Mouse (Mus musculus) monocyte, adult 5-6 weeks (primary cell): ENCODE data around the gene Gm10354. TPM values are rescaled to one million over a fixed set of nuclear protein-coding genes. Genes with fewer than 3 reads are reported as not detected.
"Not testable (repeated sequence)": the region's sequence is repeated elsewhere in the genome, so short reads cannot be mapped to it uniquely, and the experiment has no call there.

Experiments
- ATAC-seq: fragments of 153-309, 156-312 bp; replicated peaks from 2 replicates; pipeline ENCODE4 v1.8.0; 2017; ENCODE audit warnings: mild to moderate bottlenecking; ENCODE audit not compliant: low TSS enrichment, insufficient number of reproducible peaks, severe bottlenecking, poor library complexity, low FRiP score
- total RNA-seq: library from RNA; stranded (forward); fragments of 200-1000, 200-491, 200-594 nt; gene quantifications from 3 replicates; pipeline ENCODE4 v1.2.3, GENCODE M21; 2017

The Gm10354 gene
- total RNA-seq, 1 experiment from 2014 or later, result not detected

GRCm38 (mm10) chr5:14963821-14964220 is 14.9 kb downstream of the Gm10354 start:
- ATAC-seq, result not testable (repeated sequence)

DNA sequence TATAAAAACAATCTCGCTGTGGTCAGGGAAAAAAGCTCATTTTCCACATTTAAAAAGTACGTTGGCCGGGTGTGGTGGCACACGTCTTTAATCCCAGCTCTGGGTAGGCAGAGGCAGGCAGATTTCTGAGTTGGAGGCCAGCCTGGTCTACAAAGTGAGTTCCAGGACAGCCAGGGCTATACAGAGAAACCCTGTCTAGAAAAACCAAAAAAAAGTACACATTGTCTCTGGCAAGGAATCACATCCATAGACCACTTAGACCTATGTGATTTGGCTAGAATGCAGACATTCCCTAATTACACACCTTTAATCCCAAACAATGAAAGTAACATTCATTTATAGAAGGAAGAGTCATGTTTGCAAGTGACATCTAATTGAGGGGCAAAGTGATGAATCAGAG is 17.2 kb downstream of the Gm10354 start:
- not testable (repeated sequence) for ATAC-seq

- not testable (repeated sequence) for ATAC-seq
These were observed 22.6 kb downstream of the Gm10354 start for GRCm38 (mm10) chr5:14955928-14956706.

DNA sequence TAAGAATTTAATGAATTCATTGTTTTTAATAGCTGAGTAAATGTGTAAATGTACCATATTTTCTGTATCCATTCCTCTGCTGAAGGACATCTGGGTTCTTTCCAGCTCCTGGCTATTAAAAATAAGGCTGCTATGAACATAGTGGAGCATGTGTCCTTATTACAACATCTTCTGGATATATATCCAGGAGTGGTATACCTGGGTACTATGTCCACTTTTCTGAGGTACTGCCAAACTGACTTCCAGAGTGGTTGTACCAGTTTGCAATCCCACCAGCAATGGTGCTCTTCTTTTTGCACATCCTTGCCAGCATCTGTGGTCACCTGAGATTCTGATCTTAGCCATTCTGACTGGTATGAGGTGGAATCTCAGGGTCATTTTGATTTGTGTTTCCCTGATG is 25.1 kb downstream of the Gm10354 start:
- ATAC-seq, result not testable (repeated sequence)

DNA sequence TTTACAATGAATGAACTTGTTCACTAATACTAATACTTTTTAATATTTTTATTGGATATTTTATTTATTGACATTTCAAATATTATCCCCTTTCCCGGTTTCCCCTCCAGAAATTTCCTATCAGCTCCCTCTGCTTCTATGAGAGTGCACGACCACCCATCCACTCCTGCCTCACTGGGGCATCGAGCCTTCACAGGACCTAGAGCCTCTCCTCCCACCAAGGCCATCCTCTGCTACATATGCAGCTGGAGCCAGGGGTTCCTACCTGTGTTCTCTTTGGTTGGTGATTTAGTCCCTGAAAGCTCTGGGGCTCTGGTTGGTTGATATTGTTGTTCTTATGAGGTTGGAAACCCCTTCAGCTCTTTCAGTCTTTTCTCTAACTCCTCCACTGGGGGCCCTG is 26.0 kb downstream of the Gm10354 start:
- ATAC-seq, result not testable (repeated sequence)

GRCm38 (mm10) chr5:14951822-14952221 is 26.9 kb downstream of the Gm10354 start:
- not testable (repeated sequence) for ATAC-seq

DNA sequence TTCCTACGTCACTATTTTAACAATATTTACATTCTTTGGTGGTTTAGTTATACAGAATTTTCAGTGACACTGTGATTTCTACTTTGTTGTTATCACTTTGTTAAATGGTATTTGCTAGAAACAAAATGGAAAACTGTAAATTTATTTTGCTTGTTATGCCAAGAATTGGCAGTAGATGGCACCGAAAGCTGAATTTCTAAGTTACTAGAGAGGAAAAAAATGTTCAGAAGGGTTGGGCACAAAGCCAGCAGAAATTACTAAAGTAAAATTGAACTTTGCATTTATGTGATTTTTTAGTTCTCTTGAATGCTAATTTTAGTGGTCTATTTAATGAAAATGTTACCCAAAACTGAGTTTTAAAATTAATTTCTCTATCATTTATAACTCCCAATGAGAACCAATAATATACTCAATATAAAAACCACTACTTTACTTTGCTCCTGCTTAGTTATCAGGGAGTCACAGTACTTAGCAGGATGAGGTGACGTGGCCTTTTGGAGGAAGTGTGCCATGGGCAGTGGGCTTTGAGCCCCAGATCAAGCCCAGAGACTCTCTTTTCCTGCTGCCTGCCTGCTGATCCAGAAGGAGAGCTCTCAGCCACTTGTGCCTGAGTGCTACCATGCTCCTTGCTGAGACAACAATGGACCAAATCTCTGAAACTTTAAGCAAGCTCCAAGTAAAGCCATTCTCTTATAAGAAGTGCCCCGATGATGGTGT is 31.1 kb downstream of the Gm10354 start:
- ATAC-seq, result not testable (repeated sequence)

GRCm38 (mm10) chr5:14945524-14945923 is 33.2 kb downstream of the Gm10354 start:
- not testable (repeated sequence) for ATAC-seq

DNA sequence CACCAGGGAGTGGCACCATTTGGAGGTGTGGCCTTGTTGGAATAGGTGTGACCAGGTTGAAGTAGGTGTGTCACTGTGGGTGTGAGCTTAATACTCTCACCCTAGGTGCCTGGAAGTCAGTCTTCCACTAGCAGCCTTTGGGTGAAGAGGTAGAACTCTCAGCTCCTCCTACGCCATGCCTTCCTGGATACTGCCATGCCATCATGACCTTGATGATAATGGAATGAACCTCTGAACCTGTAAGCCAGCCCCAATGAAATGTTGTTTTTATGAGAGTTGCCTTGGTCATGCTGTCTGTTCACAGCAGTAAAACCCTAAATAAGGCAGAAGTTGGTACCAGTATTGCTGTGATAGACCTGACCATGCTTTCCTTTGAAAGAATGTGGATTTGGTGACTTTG is 37.7 kb downstream of the Gm10354 start:
- not testable (repeated sequence) for ATAC-seq

DNA sequence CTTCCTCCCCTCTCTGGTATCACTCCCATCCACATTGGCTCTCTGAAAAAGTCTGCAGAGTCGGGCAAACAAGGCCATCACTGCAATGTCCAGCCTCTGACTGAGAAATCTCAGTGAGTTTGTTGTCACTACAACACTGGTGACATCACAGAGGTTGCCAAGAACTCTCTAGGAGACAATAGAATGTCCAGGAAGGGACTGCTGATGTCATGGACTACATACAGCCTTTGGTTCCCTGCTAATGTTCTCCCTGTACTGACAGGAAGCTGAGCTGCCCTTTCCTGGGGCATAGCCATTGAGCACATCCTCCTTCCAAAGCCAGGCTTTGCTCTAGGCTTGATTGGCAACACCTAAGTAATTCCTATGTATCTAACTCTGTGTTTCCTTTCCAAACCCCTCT is 40.4 kb downstream of the Gm10354 start, which contains the start of gene Speer4e:
Gene Speer4e, minus strand, starts transcription at position 101 of the 400 bp plus-strand sequence.
- ATAC-seq, result not testable (repeated sequence)

- ATAC-seq, result not testable (repeated sequence)
These were observed 45.0 kb downstream of the Gm10354 start for GRCm38 (mm10) chr5:14933721-14934120.

DNA sequence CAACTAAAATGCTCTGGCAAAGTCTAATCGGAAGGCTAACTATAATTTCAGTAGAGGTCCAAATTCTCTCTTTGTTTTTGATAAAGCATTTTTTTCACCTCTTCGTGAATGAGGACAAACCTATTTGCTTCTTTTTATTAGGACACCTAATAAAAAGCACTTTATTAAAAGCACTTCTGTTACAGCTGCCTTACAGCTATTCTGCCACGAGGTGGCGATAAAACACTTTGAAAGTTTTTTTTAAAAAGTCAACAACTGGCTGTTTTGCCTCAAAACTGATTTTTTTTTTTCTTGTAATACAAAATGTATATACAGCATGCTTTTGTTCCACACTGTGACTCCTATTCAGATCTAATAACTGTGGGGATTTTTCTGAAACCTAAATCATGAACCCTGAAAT is 51.7 kb downstream of the Gm10354 start:
- ATAC-seq, result not testable (repeated sequence)

Other genes with a start within 250 kb of the Gm10354 start
- not detected in 3 replicates for gene Gm9758, start 64.0 kb downstream of the Gm10354 start, total RNA-seq
- gene Speer4e, start 40.5 kb downstream of the Gm10354 start, total RNA-seq, result not detected in 3 replicates
- not detected in 3 replicates for gene Gm17019, start 54.1 kb upstream of the Gm10354 start, total RNA-seq